Mouse (Mus musculus) hematopoietic stem cell, adult 5-6 weeks (primary cell): ENCODE measurements around the gene Ctps. TPM values are rescaled to one million over a fixed set of nuclear protein-coding genes. Genes with fewer than 3 reads are reported as not detected.
"Not testable (repeated sequence)": the region's sequence is repeated elsewhere in the genome, so short reads cannot be mapped to it uniquely, and the experiment has no call there.

Experiments used
- ATAC-seq, 2 experiments: fragments of 125-278 bp in 1 of 2; replicated peaks in 1 of 2; 2 replicates each; pipeline ENCODE4 v1.8.0; 2016 to 2017; ENCODE audit warnings: inconsistent platforms in 2 of 2, mild to moderate bottlenecking in 2 of 2, moderate number of reproducible peaks in 2 of 2, low read depth in 1 of 2, moderate TSS enrichment in 1 of 2; ENCODE audit not compliant: low FRiP score in 2 of 2, poor library complexity in 2 of 2, severe bottlenecking in 2 of 2, insufficient read depth in 1 of 2, low TSS enrichment in 1 of 2
- total RNA-seq: library from RNA; stranded (forward); fragments of 172-1452, 232-1000 nt; gene quantifications from 2 replicates; pipeline ENCODE4 v1.2.3, GENCODE M21; 2017

Ctps gene
- total RNA-seq = 41.4 and 45.4 TPM in 2 replicates

GRCm38 (mm10) chr4:120569486-120570437 is at the start of gene Ctps:
Gene Ctps, minus strand, starts transcription at chr4:120570276.
- ATAC-seq = peak; percentile 87 to 90

- no peak for ATAC-seq
Measured at GRCm38 (mm10) chr4:120616199-120617025, 46.3 kb upstream of the Ctps start.

DNA sequence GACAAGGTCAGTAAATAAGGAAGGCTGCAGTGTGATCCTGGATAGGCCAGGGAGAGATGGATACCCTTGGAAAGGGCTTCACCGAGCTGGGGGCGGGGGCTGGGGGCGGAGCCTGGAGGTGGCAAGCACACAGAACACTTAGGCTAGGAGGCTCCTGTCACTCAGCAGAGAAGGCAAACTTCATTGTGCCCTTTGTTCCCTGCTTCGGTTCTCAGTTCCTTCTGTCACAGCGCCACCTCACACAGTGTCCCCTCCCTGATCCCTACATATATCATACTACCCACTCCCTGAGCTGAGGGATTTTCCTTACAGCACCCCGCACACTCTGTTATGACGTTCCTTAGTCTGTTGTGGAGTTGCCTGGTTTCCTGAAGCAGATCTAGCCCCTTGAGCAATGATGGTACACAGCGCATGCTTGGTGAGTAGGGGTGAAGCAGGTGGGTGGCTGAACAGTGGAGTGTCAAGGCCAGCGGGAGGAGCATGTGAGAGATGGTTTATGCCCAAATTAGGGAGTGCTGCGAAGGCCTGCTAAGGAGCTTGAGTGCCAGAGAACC is 45.5 kb upstream of the Ctps start:
- ATAC-seq = no peak

- no peak for ATAC-seq
Measured at GRCm38 (mm10) chr4:120614644-120615043, 44.6 kb upstream of the Ctps start.

GRCm38 (mm10) chr4:120613691-120614329 is 43.7 kb upstream of the Ctps start:
- ATAC-seq = peak; percentile 68 to 80

- peak; percentile 4 to 20; a peak in 1 of 4 replicates for ATAC-seq
Measured at GRCm38 (mm10) chr4:120612304-120613080, 42.4 kb upstream of the Ctps start.

GRCm38 (mm10) chr4:120611005-120611404 is 40.9 kb upstream of the Ctps start:
- ATAC-seq = no peak

GRCm38 (mm10) chr4:120606941-120607340 is 36.9 kb upstream of the Ctps start:
- ATAC-seq = no peak

GRCm38 (mm10) chr4:120602669-120603068 is 32.6 kb upstream of the Ctps start:
- no peak for ATAC-seq

- ATAC-seq = no peak
Measured at GRCm38 (mm10) chr4:120601774-120602173, 31.7 kb upstream of the Ctps start.

- no peak for ATAC-seq
Measured at GRCm38 (mm10) chr4:120598922-120599321, 28.8 kb upstream of the Ctps start.

DNA sequence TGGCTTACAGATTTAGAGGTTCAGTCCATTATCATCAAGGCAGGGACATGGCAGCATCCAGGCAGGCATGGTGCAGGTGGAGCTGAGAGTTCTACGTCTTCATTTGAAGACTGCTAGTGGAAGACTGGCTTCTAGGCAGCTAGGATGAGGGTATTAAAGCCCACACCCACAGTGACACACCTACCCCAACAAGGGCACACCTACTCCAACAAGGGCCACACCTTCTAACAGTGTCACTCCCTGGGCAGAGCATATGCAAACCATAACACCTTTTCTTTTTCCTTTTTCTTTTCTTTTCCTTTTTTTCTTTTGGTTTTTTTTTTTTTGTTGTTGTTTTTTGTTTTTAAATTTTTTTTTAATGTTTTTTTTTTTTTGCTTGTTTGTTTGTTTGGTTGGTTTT is 26.1 kb upstream of the Ctps start:
- not testable (repeated sequence) for ATAC-seq

- ATAC-seq = no peak
Measured at GRCm38 (mm10) chr4:120590973-120591372, 20.9 kb upstream of the Ctps start.

DNA sequence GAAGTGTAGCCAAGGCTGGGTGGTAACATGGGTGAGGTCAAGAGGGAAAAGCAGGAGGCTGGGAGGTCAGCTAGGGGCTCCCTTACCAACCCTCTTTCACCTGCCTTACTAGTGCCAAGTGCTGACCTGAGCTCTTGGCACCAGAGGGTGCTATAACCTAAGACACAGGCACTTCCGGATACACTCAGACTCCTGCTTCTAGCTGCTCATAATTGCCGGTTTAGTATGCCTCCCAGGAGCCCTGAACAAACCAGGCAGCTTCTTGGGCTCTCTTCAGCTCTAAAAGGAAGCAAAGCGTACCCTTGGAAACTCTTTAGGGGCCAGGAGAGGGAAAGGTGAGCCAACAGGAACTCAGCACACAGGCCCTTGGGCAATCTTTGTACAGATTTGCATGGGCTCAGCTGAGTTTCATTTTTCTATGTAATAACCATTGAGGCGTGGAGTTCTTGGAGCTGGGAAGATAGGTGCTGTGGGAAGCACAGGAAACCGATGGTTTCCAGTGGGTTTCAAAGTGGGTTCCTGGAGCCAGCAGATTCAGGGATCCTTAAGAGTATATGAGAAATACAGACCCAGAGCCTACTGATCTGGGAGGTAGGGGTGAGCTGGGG is 19.8 kb upstream of the Ctps start:
- peak; percentile 95 to 96 for ATAC-seq

DNA sequence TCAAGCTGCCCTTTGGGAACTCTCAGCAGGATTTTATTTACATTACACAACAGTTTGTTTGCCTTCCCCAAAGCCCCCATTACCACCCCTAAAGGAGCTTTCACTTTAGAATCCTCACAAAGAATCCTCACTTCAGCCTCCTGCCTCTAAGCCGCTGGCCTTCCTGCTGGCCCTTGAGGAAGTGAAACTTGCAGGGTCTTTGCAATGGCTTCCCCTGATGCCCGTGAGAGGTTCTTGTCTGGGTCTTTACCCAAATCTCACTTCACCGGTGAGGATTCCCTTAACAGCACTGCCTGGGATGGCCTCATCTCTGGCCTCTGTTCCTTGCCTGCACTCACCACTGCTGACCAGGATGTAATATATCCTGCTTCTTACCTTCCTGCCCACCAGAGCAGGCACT is 19.0 kb upstream of the Ctps start:
- peak in 1 of 2 experiments; percentile 10; a peak in 1 of 4 replicates for ATAC-seq

DNA sequence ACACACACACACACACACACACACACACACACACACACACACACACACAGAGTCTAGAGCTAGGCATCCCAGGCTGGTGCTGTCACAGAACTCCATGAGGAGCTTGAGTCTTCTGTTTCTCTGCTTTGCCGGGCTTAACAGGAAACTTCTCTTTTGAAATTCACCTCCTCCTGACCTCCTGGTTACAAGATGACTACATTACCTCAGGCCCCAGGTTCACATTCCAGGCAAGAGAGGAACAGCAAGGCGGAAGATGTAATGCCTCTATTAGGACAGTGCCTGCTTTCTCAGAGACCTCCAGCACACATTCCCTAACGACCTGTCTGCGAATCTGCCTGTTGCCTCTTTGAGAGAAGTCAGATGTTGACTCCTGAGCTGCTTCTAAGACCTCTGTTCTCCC is 18.4 kb upstream of the Ctps start, which contains the start of gene Gm8439:
TSS of gene Gm8439 (plus strand) at position 301 of the 400 bp plus-strand sequence.
- no peak for ATAC-seq
